Mouse (Mus musculus): ENCODE results near the gene Nrxn3. TPM values are rescaled to one million over a fixed set of nuclear protein-coding genes. Genes with fewer than 3 reads are reported as not detected.

The Nrxn3 gene
- polyA plus RNA-seq, 1 experiment = not detected

DNA sequence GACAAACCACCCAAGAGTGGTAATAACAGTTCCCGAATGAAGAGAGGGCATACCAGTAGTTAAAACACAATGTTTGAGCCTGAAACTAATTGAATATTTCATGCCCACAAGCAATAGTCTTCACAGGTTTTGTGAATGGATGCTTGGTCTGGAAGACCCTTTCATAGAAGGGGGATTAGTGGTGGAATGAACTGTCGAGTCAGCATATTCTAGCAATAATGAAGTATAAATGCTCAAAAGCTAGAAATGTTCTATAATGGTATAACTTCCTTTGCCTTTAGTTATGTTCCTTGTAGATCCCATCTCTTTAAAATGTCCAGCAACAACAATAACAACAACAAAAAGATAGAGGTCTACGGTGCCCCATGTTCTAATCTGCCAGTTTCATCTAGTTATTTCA lies 1475.3 kb downstream of the Nrxn3 start:
- no peaks in the 10 kb centered on the region; the same call in 1 of the 2 replicates for H3K4me1 ChIP-seq (ENCODE audit: control insufficient read depth, insufficient read depth, insufficient read length, low read length)
- no peak overlapping the region for H3K27ac ChIP-seq (replicated peaks; ENCODE audit: low read depth, low read length)
- H3K4me3 ChIP-seq (ENCODE audit: insufficient read depth, low read depth, low read length) = no peak overlapping the region

DNA sequence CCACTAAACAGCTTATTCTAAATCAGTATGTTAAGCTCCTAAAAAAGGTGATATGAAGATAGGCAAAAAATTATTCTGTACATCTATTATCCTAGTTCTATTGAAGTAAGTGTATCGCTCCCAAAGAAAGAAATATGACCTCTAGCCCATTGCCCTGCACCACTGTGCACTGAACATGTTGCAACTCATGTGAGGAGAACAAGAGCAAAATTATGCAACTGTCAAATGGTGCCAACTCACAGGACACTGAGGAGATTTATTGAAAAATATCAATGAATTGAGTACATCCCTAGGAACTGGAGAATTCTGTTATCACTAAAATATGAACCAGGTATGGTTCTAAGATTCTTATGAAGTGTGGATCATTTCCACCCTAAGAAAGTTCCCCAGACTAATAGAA lies 1479.8 kb downstream of the Nrxn3 start:
- H3K4me1 ChIP-seq (ENCODE audit: control insufficient read depth, insufficient read depth, insufficient read length, low read length) = no peaks in the 10 kb centered on the region; the same call in 1 of the 2 replicates
- H3K4me3 ChIP-seq (ENCODE audit: insufficient read depth, low read depth, low read length) = no peak overlapping the region
- H3K27ac ChIP-seq (replicated peaks; ENCODE audit: low read depth, low read length) = no peak overlapping the region

DNA sequence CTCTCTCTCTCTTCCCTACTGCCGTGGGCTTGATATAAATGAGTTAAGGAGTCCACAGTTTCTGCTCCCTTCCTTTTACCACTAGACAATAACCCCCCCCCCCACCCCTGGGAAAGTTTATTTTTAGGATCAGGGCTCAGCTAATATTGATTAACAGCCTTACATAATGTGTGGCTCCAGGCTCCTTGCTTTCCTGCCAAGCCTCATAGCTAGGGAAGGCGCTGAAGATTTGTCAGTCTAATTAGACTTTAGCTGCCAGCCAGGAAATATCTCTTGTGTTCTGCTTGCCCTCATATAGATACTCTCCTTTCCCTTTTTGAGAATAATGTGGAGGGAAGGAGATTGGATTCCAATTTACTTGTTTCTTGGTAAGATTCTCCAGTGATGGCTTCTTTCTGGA lies 1488.7 kb downstream of the Nrxn3 start:
- Histone ChIP-seq H3K4me1 (ENCODE audit: control insufficient read depth, insufficient read depth, insufficient read length, low read length) (no peaks in the 10 kb centered on the region), H3K27ac (replicated peaks; ENCODE audit: low read depth, low read length) (no peak overlapping the region), H3K4me3 (ENCODE audit: insufficient read depth, low read depth, low read length) (no peak overlapping the region)

DNA sequence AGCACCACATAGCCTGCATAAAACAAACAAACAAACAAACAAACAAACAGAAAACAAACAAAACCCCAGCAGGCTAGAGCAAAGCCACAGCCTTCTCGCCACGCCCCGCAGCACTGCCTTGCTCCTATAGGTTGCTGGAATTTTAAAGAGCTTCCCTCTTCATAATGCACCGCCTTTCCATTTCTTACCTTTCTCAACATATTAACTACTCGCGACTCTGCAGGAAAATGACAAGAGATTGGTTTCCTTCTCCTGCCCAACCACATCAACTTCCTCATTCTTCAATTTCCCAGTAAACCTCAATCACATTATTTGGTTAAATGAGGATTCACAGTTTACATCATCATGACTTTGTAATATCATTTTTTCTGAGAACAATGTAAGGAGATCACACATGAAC lies 1494.4 kb downstream of the Nrxn3 start:
- H3K4me1 ChIP-seq (ENCODE audit: control insufficient read depth, insufficient read depth, insufficient read length, low read length) = no peaks in the 10 kb centered on the region
- no peak overlapping the region for H3K27ac ChIP-seq (replicated peaks; ENCODE audit: low read depth, low read length)
- H3K4me3 ChIP-seq (ENCODE audit: insufficient read depth, low read depth, low read length) = no peak overlapping the region

DNA sequence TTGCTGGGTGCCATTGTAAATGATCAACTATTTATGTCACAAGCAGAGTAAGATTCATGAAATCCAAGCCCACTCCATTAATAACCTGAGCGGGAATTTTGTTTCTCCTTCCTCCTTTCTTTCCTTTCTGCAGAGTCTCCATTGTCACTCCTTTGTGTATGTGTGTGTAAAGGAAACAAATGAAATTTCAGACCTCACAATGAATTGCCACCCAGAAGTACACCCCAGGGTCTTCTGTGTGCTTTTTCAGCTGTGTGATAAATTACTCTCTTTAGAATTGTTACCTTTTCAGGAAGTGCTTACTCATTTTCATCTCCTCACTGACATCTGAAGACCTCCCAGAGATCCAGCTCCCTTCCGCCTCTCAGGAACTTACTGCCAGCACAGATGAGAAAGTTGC lies 1506.4 kb downstream of the Nrxn3 start:
- no peak overlapping the region for H3K4me3 ChIP-seq (ENCODE audit: insufficient read depth, low read depth, low read length)
- no peak overlapping the region for H3K27ac ChIP-seq (replicated peaks; ENCODE audit: low read depth, low read length)
- H3K4me1 ChIP-seq (ENCODE audit: control insufficient read depth, insufficient read depth, insufficient read length, low read length) = no peaks in the 10 kb centered on the region

DNA sequence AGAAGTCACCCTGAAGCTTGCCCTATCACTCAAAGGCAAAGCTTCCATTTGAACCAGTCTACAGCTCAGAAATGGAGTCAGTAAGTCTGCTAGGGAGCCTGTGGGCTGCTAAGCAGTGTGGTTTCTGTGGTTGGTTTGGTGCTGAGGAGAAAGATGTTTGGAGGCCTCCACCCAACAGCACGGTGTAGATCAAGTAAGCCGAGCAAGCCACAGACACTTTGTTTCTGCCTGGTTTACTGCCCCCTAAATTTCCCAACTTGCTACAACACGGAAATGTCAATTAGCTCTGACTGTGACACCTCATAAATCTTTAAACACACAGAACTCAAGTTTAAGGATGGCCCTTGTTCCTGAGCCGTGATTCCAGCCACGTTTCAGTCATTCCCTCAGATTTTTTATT lies 1513.4 kb downstream of the Nrxn3 start:
- no peak overlapping the region for H3K27ac ChIP-seq (replicated peaks; ENCODE audit: low read depth, low read length)
- H3K4me3 ChIP-seq (ENCODE audit: insufficient read depth, low read depth, low read length) = no peak overlapping the region
- no peaks in the 10 kb centered on the region for H3K4me1 ChIP-seq (ENCODE audit: control insufficient read depth, insufficient read depth, insufficient read length, low read length)

DNA sequence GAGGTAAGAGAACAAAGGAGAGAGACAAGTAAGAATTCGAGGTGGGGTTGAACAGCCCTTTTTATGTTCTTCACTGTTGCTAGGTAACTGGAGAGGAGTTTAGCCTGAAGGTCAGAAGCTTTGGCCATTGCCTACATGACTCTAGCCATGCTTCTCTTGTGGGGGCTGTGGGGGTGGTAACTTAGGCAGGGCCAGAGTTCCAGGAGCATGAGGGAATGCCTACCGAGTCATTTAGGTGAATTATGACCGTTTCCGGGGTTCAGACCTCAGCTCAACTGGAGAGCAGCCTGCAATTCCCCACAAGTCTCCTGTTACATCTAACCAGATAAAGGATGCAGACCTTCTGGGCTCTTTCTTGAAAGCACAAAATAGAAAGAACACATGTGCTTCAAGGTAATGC lies 1537.6 kb downstream of the Nrxn3 start:
- Histone ChIP-seq H3K27ac (replicated peaks; ENCODE audit: low read depth, low read length) (no peak overlapping the region), H3K4me3 (ENCODE audit: insufficient read depth, low read depth, low read length) (no peak overlapping the region), H3K4me1 (ENCODE audit: control insufficient read depth, insufficient read depth, insufficient read length, low read length) (no peaks in the 10 kb centered on the region)

DNA sequence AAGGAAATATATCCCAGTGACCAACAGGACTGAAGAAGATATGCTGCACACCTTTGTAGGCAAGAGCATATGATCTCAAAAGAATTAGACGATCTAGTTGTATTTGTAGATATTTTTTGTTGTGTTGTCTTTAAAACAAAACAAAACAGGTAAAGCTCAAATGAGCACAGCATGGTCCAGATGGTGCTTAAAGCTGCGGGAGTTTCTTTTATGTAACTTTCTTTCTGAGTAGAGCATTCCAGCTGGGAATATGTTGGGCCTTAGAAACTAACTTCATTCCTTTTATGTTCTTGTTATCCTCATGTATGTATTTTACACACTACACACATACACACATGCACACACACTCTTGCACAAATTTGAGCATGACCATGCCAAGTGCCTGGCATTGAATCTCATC lies 1545.4 kb downstream of the Nrxn3 start:
- no peak overlapping the region for H3K4me3 ChIP-seq (ENCODE audit: insufficient read depth, low read depth, low read length)
- H3K4me1 ChIP-seq (ENCODE audit: control insufficient read depth, insufficient read depth, insufficient read length, low read length) = no peaks in the 10 kb centered on the region
- no peak overlapping the region for H3K27ac ChIP-seq (replicated peaks; ENCODE audit: low read depth, low read length)

DNA sequence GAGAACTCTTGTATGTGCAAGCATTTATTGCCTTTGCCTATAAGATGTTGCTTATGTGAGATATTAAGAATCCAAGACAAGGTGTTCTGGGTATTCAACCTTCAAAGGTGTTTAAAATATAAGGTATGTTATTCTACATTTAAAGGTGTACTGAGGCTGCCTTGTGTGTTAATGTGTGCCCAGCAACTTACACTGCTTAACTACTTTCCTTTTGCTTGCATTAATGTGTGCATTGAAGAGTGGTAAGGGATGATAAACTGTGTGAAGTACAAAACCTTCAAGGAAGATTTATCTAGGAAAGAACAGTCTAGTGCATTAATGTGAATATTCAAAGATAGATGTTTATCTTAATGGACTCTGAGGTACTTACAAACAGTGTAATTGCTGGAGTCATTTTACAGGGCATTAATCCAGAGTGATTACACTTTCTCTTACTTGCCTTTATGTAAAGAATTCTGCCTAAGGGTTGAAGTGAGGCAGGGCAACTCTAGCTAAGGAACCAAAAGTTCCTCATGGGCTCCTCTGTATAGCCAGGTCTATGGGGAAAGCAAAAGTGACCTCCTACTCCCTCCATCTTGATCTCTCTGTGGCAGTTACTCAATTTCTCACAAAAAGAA lies 1548.2 kb downstream of the Nrxn3 start:
- H3K4me3 ChIP-seq (ENCODE audit: insufficient read depth, low read depth, low read length) = no peak overlapping the region
- no peaks in the 10 kb centered on the region for H3K4me1 ChIP-seq (ENCODE audit: control insufficient read depth, insufficient read depth, insufficient read length, low read length)
- H3K27ac ChIP-seq (replicated peaks; ENCODE audit: low read depth, low read length) = no peak overlapping the region

DNA sequence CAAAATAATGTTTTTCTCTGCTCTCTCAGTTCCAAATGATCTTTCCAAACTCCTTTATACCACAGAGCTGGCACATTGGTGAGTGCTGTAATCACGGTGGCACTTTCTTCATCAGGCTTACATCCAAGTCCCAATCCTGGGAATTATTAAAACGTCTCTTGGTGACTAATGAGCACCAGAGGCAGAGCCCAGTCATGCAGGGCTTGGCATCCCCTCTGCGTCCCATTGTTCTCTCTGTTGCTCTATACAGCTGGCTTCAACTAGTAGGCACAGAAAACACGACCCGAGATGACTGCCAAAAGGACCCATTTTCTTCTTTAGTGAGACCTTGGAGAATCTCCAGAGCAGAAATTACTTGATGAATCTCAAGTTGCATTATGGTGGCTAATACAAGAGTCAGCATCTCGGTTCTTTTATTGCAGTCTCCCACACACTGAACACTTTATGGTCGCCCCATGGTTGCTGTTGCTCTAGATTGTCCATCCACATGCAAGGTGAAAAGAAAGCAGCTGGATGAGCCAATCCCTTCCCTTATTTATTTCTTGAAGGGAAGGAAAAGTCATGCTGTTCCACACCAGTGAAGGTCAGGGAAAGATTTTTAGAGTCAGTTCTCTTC lies 1552.1 kb downstream of the Nrxn3 start:
- Histone ChIP-seq H3K27ac (replicated peaks; ENCODE audit: low read depth, low read length) (no peak overlapping the region), H3K4me1 (ENCODE audit: control insufficient read depth, insufficient read depth, insufficient read length, low read length) (no peaks in the 10 kb centered on the region), H3K4me3 (ENCODE audit: insufficient read depth, low read depth, low read length) (no peak overlapping the region)

DNA sequence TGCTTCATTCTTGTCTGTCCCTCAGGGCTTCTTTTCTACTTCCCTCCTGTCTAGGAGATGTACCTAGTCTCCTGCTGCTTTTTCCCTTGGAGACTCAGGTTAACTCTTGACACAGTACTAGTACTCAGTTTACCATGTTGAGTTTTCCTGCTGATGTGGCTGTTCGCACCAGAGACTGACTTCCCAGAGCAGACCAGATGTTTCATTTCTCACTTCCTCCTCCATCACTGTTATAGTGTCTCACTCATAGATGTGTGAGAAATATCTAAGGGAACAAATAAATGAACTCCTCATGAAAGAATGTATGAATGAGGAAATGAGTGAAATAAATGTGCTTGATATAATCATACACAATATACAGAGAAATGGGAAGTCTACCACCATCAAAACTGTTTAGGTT lies 1558.6 kb downstream of the Nrxn3 start:
- no peaks in the 10 kb centered on the region for H3K4me1 ChIP-seq (ENCODE audit: control insufficient read depth, insufficient read depth, insufficient read length, low read length)
- H3K27ac ChIP-seq (replicated peaks; ENCODE audit: low read depth, low read length) = no peak overlapping the region
- H3K4me3 ChIP-seq (ENCODE audit: insufficient read depth, low read depth, low read length) = no peak overlapping the region

DNA sequence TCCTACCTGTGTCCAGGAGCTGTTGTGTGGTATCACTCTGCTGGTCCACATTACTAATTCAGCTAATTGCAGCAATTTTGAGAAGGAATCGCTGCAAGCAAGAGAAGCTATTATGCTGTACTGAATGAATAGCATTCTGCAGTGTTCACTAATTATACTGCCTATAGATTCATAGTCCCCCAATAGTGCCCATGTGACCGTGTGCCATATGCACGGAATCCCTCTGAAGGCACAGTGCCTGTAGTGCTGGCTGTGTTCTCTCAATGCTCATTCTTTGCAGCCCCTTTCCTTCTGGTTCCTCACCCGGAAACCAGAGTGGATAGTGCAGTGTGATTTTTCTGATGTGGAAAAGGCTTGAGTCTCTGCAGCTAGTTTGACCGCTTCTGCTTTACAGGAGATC lies 1560.3 kb downstream of the Nrxn3 start:
- Histone ChIP-seq H3K27ac (replicated peaks; ENCODE audit: low read depth, low read length) (no peak overlapping the region), H3K4me3 (ENCODE audit: insufficient read depth, low read depth, low read length) (no peak overlapping the region), H3K4me1 (ENCODE audit: control insufficient read depth, insufficient read depth, insufficient read length, low read length) (no peaks in the 10 kb centered on the region)

DNA sequence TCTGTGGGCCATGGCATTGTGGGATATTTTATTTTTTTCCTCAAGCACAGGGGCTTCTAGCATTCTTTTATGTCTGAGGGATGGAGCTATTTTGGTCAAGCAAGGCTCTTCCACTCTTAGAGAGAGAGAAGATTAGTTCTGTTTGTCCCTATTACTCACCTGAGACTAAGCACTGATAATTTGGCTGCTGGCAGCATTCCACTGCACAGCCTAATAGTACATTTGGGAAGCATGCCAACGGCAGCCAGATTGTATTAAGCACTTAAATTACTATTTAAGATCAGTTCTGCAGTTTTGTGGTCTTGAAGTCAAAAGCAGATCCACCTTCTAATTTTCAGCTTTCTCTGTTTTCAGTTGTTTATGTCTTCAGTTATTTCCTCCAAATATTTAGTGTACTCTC lies 1580.0 kb downstream of the Nrxn3 start:
- Histone ChIP-seq H3K4me1 (ENCODE audit: control insufficient read depth, insufficient read depth, insufficient read length, low read length) (no peaks in the 10 kb centered on the region), H3K27ac (replicated peaks; ENCODE audit: low read depth, low read length) (no peak overlapping the region), H3K4me3 (ENCODE audit: insufficient read depth, low read depth, low read length) (no peak overlapping the region)

DNA sequence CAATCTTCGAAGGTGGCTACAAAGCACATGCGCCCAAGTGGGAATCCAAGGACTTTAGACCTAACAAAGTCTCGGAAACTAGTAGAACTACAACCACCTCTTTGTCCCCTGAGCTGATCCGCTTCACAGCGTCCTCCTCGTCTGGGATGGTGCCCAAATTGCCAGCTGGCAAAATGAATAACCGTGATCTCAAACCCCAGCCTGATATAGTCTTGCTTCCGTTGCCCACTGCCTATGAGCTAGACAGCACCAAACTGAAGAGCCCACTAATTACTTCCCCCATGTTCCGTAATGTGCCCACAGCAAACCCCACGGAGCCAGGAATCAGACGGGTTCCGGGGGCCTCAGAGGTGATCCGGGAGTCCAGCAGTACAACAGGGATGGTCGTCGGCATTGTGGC lies 1609.1 kb downstream of the Nrxn3 start:
- no peak overlapping the region for H3K27ac ChIP-seq (replicated peaks; ENCODE audit: low read depth, low read length)
- no peaks in the 10 kb centered on the region for H3K4me1 ChIP-seq (ENCODE audit: control insufficient read depth, insufficient read depth, insufficient read length, low read length)
- H3K4me3 ChIP-seq (ENCODE audit: insufficient read depth, low read depth, low read length) = no peak overlapping the region

DNA sequence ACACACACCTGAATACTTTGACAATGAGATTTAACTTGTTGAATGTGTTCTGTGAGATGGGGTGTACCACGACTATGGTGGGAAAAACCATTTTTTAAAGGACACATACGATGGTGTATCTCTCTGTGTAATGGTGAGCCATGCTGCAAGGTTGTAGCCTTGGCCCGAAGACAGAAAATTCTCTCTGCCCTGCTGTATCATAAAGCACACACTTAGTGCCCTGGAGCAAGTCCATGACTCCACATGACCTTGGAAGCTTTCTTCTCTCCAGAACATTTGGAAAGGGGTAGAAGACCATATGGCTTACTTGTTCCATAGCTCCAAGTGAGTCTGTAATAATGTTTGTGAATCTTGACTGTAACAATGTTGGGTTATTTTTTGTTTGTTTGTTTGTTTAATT lies 1609.8 kb downstream of the Nrxn3 start:
- H3K27ac ChIP-seq (replicated peaks; ENCODE audit: low read depth, low read length) = no peak overlapping the region
- H3K4me3 ChIP-seq (ENCODE audit: insufficient read depth, low read depth, low read length) = no peak overlapping the region
- H3K4me1 ChIP-seq (ENCODE audit: control insufficient read depth, insufficient read depth, insufficient read length, low read length) = no peaks in the 10 kb centered on the region

DNA sequence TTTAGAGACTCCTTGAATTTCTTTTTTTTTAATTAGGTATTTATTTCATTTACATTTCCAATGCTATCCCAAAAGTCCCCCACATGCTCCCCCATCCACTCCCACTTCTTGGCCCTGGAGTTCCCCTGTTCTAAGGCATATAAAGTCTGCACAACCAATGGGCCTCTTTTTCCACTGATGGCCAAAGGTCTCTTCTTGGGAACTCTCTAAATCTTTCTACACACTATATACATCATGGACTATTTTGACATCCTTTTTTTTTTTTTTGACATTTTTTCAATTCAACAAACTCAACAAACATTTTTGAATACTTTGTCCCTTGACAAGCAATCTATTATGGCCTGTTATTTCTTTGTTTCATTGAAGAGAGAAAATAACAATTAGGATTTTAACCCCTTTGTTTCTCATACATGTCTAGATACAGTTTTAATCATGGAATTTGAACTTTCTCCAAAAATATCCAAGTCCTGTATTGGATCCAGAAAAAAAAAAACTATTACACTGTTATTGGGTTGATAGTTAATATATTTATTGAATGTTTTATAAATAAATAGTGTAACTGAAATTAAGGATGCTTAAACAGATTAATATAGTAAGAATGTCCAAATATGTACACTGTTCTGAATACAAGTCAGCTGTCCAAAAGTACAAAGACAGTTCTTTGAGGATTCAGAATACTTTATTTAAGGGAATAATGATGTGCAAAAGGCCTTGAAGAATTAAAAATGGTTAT lies 1615.0 kb downstream of the Nrxn3 start:
- Histone ChIP-seq H3K4me1 (ENCODE audit: control insufficient read depth, insufficient read depth, insufficient read length, low read length) (no peaks in the 10 kb centered on the region), H3K4me3 (ENCODE audit: insufficient read depth, low read depth, low read length) (no peak overlapping the region), H3K27ac (replicated peaks; ENCODE audit: low read depth, low read length) (no peak overlapping the region)
